Mouse (Mus musculus) neural tube, embryonic 13.5 days (tissue): ENCODE results near the gene Adprhl1. TPM values are rescaled to one million over a fixed set of nuclear protein-coding genes. Genes with fewer than 3 reads are reported as not detected.

ENCODE experiments used
- microRNA counts: library from miRNA; unstranded; fragments of <30 nt; microRNA quantifications from one replicate; lab custom pipeline; 2016
- microRNA-seq: library from miRNA; unstranded; fragments of <30 nt; microRNA quantifications from one replicate; pipeline ENCODE4, GENCODE M21; 2016
- polyA plus RNA-seq: library from polyadenylated mRNA; unstranded; fragments of >200 nt; fragmentation: Nextera tagmentation; extraction: Ambion mirVana; gene quantifications from 2 replicates; pipeline ENCODE4 v1.2.1, GENCODE M21; 2015

Gene Adprhl1
- polyA plus RNA-seq, 1 experiment from 2014 or later, result 2.4 TPM

MicroRNA genes within 50 kb of the gene (microRNA counts, 519-probe panel; counts per million panel counts)
- microRNA mmu-miR-1968 (lab: Ali Mortazavi, UCI), result 2,142 counts per million, percentile 16 among the panel's probes with 10 or more counts

Small RNA genes within 50 kb of the gene (microRNA-seq; reads per million reads assigned to microRNA genes)
- 7.6 reads per million, percentile 24 among the genes with 10 or more reads in this experiment for gene Mir1968

Other genes starting within 250 kb of the Adprhl1 start
- gene F7, start 228.1 kb downstream of the Adprhl1 start, polyA plus RNA-seq, result 0.10 TPM in 1 of 2 replicates, not detected in the other
- gene F10, start 216.9 kb downstream of the Adprhl1 start, polyA plus RNA-seq, result 0.23 and 0.59 TPM in 2 replicates
- 0.56 and 0.95 TPM in 2 replicates for gene Proz, start 193.2 kb downstream of the Adprhl1 start, polyA plus RNA-seq
- 45.7 and 46.0 TPM in 2 replicates for gene Pcid2, start 148.7 kb downstream of the Adprhl1 start, polyA plus RNA-seq
- 72.1 and 82.7 TPM in 2 replicates for gene Cul4a, start 148.5 kb downstream of the Adprhl1 start, polyA plus RNA-seq
- 281 and 292 TPM in 2 replicates for gene Lamp1, start 95.0 kb downstream of the Adprhl1 start, polyA plus RNA-seq
- gene Grtp1, start 53.5 kb downstream of the Adprhl1 start, polyA plus RNA-seq, result 9.7 and 11.2 TPM in 2 replicates
- 33.5 and 34.3 TPM in 2 replicates for gene Dcun1d2, start 34.0 kb upstream of the Adprhl1 start, polyA plus RNA-seq
- 45.9 and 49.2 TPM in 2 replicates for gene Tmco3, start 34.0 kb upstream of the Adprhl1 start, polyA plus RNA-seq
- 104 and 111 TPM in 2 replicates for gene Tfdp1, start 84.6 kb upstream of the Adprhl1 start, polyA plus RNA-seq
- gene Atp4b, start 142.7 kb upstream of the Adprhl1 start, polyA plus RNA-seq, result not detected in 2 replicates
- not detected in 2 replicates for gene Grk1, start 150.9 kb upstream of the Adprhl1 start, polyA plus RNA-seq
- 0.25 and 0.68 TPM in 2 replicates for gene Tmem255b, start 181.0 kb upstream of the Adprhl1 start, polyA plus RNA-seq
- 25.9 and 28.8 TPM in 2 replicates for gene Gas6, start 240.3 kb upstream of the Adprhl1 start, polyA plus RNA-seq